Mouse (Mus musculus) liver, postnatal 0 days (tissue): ENCODE data around the gene Phyh.

Experiments used
- CTCF ChIP-seq: sonication (generic); IDR thresholded peaks from 2 replicates; pipeline ENCODE4 v1.5.1; 2016; ENCODE audit warnings: antibody characterized with exemption, low read depth
- EP300 ChIP-seq: IDR thresholded peaks from 2 replicates; pipeline ENCODE4 v1.6.1; 2016; ENCODE audit warnings: antibody characterized with exemption, low read depth, mild to moderate bottlenecking

DNA sequence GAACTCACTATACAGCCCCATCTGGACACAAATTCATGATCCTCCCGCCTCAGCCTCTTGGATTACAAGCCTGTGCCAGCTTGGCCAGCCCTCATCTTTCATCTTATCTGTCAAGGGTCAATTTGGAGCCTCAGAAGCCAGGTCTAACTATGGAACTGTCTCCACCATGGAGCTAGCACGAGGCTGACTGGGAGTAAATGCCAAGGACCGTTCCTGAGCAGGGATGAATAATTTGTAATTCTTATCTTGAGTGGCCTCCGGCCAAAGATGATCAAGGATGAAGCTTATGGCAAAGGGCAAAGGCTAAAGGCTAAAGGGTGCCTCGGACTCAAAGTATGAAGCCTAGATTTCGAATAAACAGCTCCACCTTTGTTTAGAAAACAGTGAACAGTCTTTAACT is 45.5 kb upstream of the Phyh start:
- TF ChIP-seq CTCF (no peak), EP300 (no peak)
